Mouse (Mus musculus): Measurements from ENCODE around the gene Fut4. TPM values are rescaled to one million over a fixed set of nuclear protein-coding genes. Genes with fewer than 3 reads are reported as not detected.

Gene Fut4
- polyA plus RNA-seq, 1 experiment from 2014 or later = 5.0 TPM

GRCm38 (mm10) chr9:14699288-14699640, 52.9 kb downstream of the Fut4 start:
- Histone ChIP-seq H3K4me3 (ENCODE audit: low read depth, low read length) (no peak overlapping the region), H3K27me3 (ENCODE audit: control insufficient read depth, insufficient read depth, low read length) (no peaks in the 10 kb centered on the region), H3K9me3 (replicated peaks; ENCODE audit: control insufficient read depth, low read length) (no peaks in the 10 kb centered on the region), H3K36me3 (replicated peaks; ENCODE audit: control insufficient read depth, insufficient read depth, low read depth, low read length) (no peaks in the 10 kb centered on the region), H3K9ac (replicated peaks; ENCODE audit: low read length) (no peak overlapping the region), H3K27ac (replicated peaks; ENCODE audit: low read depth, low read length) (no peak overlapping the region), H3K4me1 (ENCODE audit: control insufficient read depth, insufficient read depth, low read length) (no peaks in the 10 kb centered on the region), H3K4me2 (ENCODE audit: low read depth, low read length) (no peak overlapping the region)
- DNase-seq (ENCODE audit: low spot score) (no peak), ATAC-seq (replicated peaks; ENCODE audit: insufficient number of reproducible peaks, low FRiP score, low TSS enrichment, low read depth) (0 out of 2 replicates have a peak, but pooled peaks have one; percentile 65)
- 45% methylated on average over 7 of the region's 7 CpGs for WGBS

- Histone ChIP-seq H3K27me3 (ENCODE audit: control insufficient read depth, insufficient read depth, low read length) (no peaks in the 10 kb centered on the region), H3K4me2 (ENCODE audit: low read depth, low read length) (no peak overlapping the region), H3K9me3 (replicated peaks; ENCODE audit: control insufficient read depth, low read length) (no peaks in the 10 kb centered on the region), H3K27ac (replicated peaks; ENCODE audit: low read depth, low read length) (no peak overlapping the region), H3K4me3 (ENCODE audit: low read depth, low read length) (no peak overlapping the region), H3K36me3 (replicated peaks; ENCODE audit: control insufficient read depth, insufficient read depth, low read depth, low read length) (no peaks in the 10 kb centered on the region), H3K4me1 (ENCODE audit: control insufficient read depth, insufficient read depth, low read length) (no peaks in the 10 kb centered on the region), H3K9ac (replicated peaks; ENCODE audit: low read length) (no peak overlapping the region)
- peak; percentile 93 for DNase-seq (ENCODE audit: low spot score)
- ATAC-seq (replicated peaks; ENCODE audit: insufficient number of reproducible peaks, low FRiP score, low TSS enrichment, low read depth) = peak; percentile 95
- WGBS = 52% methylated on average over 12 of the region's 12 CpGs
These were observed 53.5 kb downstream of the Fut4 start for GRCm38 (mm10) chr9:14698582-14699287.

Other genes with a start within 250 kb of the Fut4 start
- gene Amotl1, start 107.3 kb downstream of the Fut4 start, polyA plus RNA-seq (2014; fragmentation: Nextera tagmentation; extraction: Ambion mirVana) = 28.3 and 28.6 TPM in 2 replicates
- gene Piwil4, start 11.7 kb downstream of the Fut4 start, polyA plus RNA-seq (2014; fragmentation: Nextera tagmentation; extraction: Ambion mirVana) = not detected in 2 replicates
- gene 1700012B09Rik, start 18.6 kb upstream of the Fut4 start, polyA plus RNA-seq (2014; fragmentation: Nextera tagmentation; extraction: Ambion mirVana) = 0.43 and 0.58 TPM in 2 replicates
- gene Mre11a, start 32.3 kb upstream of the Fut4 start, polyA plus RNA-seq (2014; fragmentation: Nextera tagmentation; extraction: Ambion mirVana) = 33.0 and 39.2 TPM in 2 replicates
- gene Ankrd49, start 32.5 kb upstream of the Fut4 start, polyA plus RNA-seq (2014; fragmentation: Nextera tagmentation; extraction: Ambion mirVana) = 56.1 and 57.3 TPM in 2 replicates
- gene Gpr83, start 107.8 kb upstream of the Fut4 start, polyA plus RNA-seq (2014; fragmentation: Nextera tagmentation; extraction: Ambion mirVana) = 0.21 and 0.29 TPM in 2 replicates
- 0.27 TPM in 1 of 2 replicates, not detected in the other for gene Izumo1r, start 151.6 kb upstream of the Fut4 start, polyA plus RNA-seq (2014; fragmentation: Nextera tagmentation; extraction: Ambion mirVana)

Data from embryonic facial prominence, embryonic 11.5 days (tissue).